Mouse (Mus musculus): ENCODE results near the gene Cipc.

GRCm38 (mm10) chr12:86905876-86906275 lies 41.0 kb upstream of the Cipc start:
- TF ChIP-seq POLR2A (IDR thresholded peaks at IDR 0.05; ENCODE audit: extremely low read depth, insufficient read depth, low read length) (no peak), CTCF (IDR thresholded peaks at IDR 0.05; ENCODE audit: extremely low read depth, insufficient read depth, low read length) (no peak)
